Mouse (Mus musculus): Measurements from ENCODE around the gene Dnttip2.

DNA sequence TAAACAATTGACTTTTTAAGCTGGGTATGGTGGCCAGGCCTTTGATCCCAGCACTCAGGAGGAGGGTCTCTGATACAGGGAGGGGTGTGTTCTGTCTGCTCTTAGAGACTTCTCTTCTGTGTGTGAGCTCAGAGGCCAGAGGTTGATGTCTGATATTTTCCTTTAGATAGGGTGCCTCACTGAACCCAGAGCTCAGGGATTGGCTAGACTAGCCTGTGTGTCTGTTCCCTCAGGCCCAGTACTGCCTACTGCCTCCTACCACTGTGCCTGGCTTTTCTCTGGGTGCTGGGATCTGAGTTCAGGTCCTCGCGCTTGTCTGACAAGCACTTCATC is 26.5 kb upstream of the Dnttip2 start:
- TF ChIP-seq CTCF (IDR thresholded peaks at IDR 0.05; ENCODE audit: insufficient read depth, low read depth, low read length) (no peak), POLR2A (IDR thresholded peaks at IDR 0.05; ENCODE audit: insufficient read depth, low read depth, low read length) (no peak)
